Mouse (Mus musculus) layer of hippocampus, adult 11-12 months (tissue): ENCODE data around the gene Usp8.

Experiments
- DNase-seq: peaks from one replicate; pipeline ENCODE4 v3.0.0; 2022; ENCODE audit warnings: low spot score

The Usp8 gene

GRCm38 (mm10) chr2:126740314-126740713 lies 33.2 kb downstream of the Usp8 start:
- no peak for DNase-seq

GRCm38 (mm10) chr2:126743389-126743788 lies 36.3 kb downstream of the Usp8 start:
- DNase-seq: no peak

GRCm38 (mm10) chr2:126755664-126756063 lies 48.5 kb downstream of the Usp8 start:
- DNase-seq: no peak

GRCm38 (mm10) chr2:126759351-126759750 lies 52.2 kb downstream of the Usp8 start:
- DNase-seq: no peak

- no peak for DNase-seq
Measured at GRCm38 (mm10) chr2:126765867-126766582, 58.9 kb downstream of the Usp8 start.

GRCm38 (mm10) chr2:126767599-126767998 lies 60.5 kb downstream of the Usp8 start:
- DNase-seq: no peak

DNA sequence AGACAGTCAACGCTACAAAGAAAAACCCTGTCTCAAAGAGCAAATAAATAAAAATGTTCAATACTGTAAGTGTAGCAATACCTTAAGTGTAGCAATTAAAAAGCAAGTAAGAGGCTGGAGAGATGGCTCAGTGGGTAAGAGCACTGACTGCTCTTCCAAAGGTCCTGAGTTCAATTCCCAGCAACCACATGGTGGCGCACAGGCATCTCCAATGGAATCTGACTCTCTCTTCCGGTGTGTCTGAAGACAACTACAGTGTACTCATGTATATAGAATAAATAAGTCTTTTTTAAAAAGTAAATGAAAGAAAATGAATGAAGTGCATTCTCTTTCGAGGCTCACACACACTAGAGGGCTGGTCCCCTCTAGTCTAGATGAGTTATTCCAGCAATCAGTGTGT lies 61.1 kb downstream of the Usp8 start:
- no peak for DNase-seq

- DNase-seq: no peak
Measured at GRCm38 (mm10) chr2:126769431-126770181, 62.5 kb downstream of the Usp8 start.

DNA sequence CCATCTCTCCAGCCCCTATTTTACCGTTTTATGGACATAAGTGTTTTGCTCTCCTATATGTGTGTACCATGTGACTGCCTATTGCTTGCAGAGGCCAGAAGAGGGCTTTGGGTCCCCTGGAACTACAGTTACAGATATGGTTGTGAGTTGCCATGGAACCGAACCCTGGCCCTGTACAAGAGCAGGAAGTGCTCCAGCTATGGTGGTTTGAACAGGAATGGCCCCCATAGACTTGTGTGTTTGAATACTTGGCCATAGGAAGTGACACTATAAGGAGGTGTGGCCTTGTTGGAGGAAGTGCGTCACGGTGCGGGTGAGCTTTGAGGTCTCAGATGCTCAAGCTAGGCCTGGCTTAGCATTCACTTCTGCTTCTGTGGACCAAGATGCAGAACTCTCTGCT lies 65.1 kb downstream of the Usp8 start:
- no peak for DNase-seq

GRCm38 (mm10) chr2:126775951-126776350 lies 68.8 kb downstream of the Usp8 start:
- no peak for DNase-seq

DNA sequence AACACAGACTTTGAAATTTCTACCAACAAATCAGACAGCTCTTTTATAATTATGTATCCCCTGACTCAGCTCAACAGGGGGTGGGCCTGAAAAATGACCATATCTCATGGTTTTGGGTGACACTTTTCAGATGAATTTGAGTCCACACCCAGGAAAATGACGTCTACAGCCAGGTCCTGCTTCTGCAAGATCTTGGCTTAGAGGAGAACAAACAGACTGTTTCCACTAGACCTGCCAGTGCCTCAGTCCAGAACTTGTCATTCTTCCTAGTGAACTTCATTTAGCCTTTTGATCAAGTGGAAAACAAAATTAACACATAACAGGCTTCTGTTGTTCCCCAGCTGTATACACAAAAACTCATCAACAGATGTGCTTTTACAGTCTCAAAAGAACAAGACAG lies 69.3 kb downstream of the Usp8 start:
- DNase-seq: no peak

DNA sequence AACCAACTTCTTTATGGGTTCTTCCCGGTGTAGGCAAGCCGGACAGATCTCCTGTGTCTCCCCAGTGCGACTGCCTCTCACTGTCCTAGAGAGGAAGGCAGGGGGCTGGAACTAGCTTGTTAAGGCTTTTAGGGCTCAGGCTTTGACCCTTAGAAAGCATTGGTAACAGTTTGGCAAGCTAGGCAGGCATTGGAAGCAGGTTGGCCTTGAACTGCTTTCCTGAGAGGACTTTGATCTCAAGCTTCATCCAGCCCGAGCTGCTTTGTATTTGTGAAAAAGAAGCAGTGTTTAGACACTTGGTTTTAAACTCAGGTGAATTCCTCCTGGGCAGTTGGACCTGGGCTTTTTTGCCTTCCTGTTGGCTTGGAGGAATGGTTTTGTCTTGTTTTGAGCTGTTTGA lies 71.7 kb downstream of the Usp8 start:
- DNase-seq: no peak

DNA sequence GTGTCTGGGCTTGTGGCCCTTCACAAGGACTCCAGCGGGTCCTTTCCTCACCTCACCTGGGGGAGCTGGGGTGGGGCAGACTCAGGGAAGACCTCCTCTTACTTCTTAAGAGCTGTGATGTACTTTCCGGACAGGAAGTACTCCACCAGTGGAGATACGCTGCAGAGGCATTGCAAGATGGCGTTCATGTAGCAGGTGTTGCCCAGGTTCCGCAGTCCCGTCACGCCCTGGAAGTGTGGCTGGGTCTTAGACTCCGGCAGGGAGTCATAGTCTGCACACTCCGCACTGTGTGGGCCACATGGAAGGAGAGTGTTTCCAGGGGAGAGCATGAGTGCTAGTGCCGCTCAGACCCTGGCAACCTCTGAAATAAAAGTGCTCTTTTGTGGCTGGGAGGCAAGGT lies 73.2 kb downstream of the Usp8 start:
- no peak for DNase-seq

DNA sequence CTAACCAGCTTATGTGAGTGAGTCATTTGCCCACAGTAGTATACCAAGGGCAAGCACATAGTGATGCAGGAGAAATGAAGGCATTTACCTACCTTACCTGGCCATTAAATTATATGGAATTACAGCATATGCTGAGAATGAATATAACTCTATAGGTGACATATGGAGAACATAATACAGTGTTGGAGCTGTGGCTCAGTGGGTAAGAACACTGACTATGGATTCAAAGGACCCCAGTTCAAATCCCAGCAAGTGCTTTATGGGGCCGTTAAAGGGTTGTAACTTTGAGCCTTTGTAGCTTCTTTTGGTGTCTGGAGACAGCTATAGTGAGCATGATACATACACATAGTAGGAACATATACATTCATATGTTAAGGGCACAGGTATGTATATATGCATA lies 74.3 kb downstream of the Usp8 start:
- DNase-seq: no peak

- peak; percentile 82 for DNase-seq
Measured at GRCm38 (mm10) chr2:126782433-126782832, 75.3 kb downstream of the Usp8 start.

DNA sequence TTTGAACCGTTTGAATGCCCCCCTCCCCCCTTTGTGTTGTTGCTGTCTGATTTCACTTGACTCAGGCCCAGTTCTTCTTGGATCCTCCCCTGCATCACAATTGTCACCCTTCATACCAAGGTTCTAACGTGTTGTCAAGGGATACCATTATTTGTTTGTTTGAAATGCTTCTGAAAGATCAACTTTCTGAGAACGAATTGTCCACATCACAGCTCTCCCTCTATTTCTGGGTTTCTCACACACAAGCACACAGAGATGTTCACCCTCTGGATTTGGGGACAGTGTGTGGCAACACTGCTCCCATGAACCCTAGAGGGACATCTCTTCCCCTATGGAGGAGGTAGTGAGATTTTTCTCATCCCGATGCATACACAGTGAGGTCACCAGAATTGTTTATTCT lies 76.2 kb downstream of the Usp8 start, which contains the start of gene Usp50:
TSS of gene Usp50 (minus strand) at position 101 of the 400 bp plus-strand sequence.
- DNase-seq: no peak

DNA sequence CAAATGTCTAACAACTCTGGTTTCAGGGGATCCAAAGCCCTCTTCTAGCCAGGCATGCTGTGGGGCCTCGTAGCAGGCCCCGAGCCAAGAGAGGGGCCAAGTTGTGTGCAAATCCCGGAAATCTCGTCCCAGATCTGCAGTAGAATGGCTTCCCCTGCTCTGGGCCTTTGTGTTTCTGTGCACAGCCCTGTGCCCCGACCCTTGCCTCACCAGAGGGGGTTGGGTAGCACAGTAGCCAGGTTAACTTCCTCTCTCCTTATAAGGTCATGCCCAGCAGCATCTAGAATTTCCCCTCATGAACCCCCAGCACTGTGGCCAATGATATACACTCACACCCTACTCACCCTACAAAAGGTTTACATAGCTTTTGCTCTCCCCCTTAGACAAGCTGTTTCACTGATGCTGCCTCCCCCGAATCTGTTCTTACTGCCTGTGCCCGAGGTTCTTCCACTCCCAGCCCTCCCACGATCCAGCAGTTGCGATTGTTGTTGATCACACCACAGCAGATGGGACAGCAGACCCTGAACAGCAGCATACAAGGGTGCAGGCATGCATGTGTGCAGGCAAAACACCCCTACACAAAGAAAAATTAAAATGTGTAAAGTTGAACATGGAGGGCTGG lies 80.7 kb downstream of the Usp8 start:
- peak; percentile 83 for DNase-seq

DNA sequence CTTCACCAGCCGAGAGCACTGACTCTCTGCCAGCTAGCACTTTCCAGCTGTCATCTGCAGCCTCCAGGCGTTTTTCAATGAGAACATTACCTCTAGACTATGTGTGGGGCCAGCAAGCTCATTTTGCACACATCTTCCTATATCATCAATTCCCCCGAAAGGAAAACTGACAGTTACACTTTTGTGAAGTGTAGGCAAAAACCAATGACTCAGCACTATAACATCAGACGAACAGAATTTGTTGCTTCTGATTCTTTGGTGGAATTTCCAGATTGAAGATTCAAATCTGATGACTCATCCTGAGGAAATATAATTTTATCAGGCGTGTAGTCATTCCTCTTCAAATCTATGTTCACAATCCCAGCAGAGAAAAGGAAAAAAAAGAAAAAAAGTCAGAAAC lies 85.5 kb downstream of the Usp8 start:
- DNase-seq: no peak

DNA sequence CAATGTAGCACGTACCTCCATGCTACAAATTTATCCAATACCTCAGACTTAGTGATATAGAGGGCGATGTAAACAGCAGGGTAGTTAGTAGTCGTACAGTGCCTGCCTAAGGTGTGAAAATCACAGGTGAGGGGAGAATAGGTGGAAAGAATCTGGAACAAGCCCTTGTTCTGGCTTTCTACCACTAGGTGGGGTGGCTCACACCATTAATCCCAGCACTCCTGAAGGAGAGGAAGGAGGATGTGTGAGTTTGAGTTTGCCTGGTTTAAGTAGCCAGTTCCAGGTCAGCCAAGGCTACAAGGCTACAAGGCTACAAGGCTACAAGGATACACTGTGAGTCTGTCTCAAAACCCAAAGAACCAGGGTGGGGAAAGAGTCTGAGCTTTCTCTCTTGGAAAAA lies 88.6 kb downstream of the Usp8 start:
- DNase-seq: no peak

GRCm38 (mm10) chr2:126798455-126798854 lies 91.3 kb downstream of the Usp8 start:
- no peak for DNase-seq

- no peak for DNase-seq
Measured at GRCm38 (mm10) chr2:126801980-126802379, 94.9 kb downstream of the Usp8 start.
